Mouse (Mus musculus): ENCODE results near the gene 5330417C22Rik.
"Not testable (repeated sequence)": the region's sequence is repeated elsewhere in the genome, so short reads cannot be mapped to it uniquely, and the experiment has no call there.

The 5330417C22Rik gene

GRCm38 (mm10) chr3:108536517-108537260 is at the start of gene 5330417C22Rik:
Gene 5330417C22Rik (minus strand): TSS chr3:108536536.
- DNase-seq = peak; percentile 58 to 67

- no peak for DNase-seq
Measured at GRCm38 (mm10) chr3:108584580-108584979, 48.2 kb upstream of the 5330417C22Rik start.

- DNase-seq = no peak
Measured at GRCm38 (mm10) chr3:108574018-108574417, 37.7 kb upstream of the 5330417C22Rik start.

DNA sequence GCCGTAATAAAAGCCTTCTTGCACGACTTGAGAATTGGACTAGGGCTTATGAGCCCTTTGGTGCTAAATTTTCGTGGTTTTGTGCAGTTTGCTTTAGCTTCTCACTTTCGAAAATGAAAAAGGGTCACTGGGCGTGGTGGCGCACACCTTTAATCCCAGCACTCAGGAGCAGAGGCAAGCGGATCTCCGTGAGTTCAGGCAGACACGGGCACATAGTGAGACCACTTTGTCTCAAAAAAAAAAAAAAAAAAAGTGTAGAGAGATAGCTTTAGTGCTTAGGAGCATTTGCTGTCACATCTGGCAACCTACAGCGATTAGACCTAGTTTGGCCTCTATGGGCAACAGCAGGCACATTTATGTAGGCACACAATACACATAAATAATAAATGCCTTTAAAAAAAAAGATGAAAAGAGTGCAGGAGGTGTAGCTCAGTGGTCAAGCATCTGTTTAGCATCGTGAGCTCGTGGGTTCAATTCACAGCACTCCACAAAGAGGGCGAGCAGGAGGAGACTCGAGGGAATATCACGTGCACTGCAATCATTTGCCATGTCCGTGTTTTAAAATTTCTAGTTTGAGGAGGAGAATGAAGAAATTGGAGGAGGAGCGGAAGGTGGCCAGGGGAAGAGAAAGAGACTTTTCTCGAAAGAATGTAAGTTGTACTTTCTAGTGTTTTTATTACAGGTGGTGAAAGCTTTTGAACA is 36.1 kb upstream of the 5330417C22Rik start:
- no peak for DNase-seq

DNA sequence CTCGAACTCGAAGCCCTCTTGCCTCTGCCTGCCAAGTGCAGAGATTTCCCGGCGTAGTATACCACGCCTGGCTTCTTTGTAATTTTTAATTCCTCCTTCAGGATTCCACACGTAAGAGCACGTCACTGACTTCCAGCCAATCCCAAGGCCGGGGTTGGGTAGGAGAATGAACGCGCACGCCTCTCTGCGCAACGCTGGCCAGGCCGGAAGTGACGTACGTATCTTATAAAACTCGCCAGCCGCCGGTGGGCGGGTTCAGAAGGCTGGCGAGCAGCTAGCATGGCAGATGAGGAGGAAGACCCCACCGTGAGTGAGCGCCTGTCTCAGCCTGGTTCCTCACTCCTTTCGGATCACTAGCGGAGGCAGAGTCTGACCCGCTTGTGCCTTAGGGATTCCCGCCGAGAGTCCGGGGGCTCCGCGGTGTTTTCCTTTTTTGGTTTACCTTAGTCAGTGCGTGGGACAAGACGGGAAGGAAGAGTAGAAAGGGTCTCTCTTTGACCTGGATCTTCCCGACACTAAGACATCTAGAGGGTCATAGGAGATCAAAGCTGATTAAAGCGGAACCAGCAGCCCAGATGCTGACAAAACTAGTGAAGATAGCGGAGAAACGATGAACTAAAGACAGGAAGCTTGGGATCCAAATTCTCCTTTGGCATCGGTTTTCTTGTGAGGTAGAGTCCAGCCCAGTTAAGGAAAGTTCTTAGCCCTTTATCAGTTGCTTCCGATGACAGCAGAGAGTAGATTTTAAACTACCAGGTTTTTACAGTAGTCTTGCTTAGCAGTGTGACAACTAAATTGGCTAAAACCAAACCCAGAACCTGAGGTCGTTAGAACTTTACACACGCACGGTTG is 35.3 kb upstream of the 5330417C22Rik start, which contains the start of gene Taf13:
Taf13 (plus strand) TSS at position 256 of the 852 bp plus-strand sequence.
- peak; percentile 97 for DNase-seq

GRCm38 (mm10) chr3:108570813-108571212 is 34.5 kb upstream of the 5330417C22Rik start:
- DNase-seq = no peak

GRCm38 (mm10) chr3:108569636-108570035 is 33.3 kb upstream of the 5330417C22Rik start:
- not testable (repeated sequence) for DNase-seq

DNA sequence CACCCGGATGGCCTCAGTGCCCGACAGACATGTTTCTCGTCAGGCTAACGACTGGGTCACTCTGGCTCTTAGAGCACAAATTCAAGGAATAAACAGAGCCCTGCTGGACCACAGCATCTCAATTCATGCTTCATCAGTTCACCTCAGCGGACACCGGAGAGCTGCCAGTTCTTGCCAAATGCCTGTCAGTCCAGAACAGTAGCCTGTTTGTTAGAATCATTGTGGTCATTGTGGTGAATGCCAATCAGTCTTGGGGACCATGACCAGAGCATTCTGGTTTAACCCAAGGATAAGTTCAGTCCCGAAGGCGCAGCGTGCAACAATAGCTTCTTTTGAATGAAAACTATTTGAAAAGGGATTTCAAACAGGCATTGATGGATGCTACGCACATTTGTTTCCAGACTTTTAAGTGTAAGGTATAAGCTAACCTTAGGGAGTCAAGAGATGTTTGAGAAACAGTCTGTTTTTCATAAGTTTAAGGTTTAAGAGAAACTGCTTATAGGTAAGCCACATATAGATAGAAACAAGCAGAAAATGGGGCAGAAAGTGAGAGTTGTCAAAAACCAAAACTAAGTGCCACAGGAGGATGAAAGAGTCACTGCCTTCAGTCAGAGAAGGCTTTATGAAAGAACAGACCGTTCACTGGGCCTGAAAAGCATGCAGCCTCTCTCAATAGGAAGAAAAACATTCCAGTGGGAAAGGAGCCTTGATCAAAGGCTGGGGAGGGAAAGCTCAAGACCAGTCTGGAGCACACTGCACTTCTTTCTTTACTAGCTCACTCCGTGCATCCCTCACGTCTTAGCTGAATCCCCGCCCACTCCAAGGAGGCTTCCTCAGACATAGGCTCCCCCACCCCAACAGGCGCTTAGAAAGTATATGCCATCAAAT is 31.9 kb upstream of the 5330417C22Rik start:
- DNase-seq = no peak

GRCm38 (mm10) chr3:108563309-108563708 is 27.0 kb upstream of the 5330417C22Rik start:
- peak; percentile 82 to 91 for DNase-seq

GRCm38 (mm10) chr3:108562777-108563271 is 26.5 kb upstream of the 5330417C22Rik start:
- DNase-seq = peak in 1 of 2 experiments; percentile 53

- peak; percentile 97 to 98 for DNase-seq
Measured at GRCm38 (mm10) chr3:108562133-108562730, 25.9 kb upstream of the 5330417C22Rik start, which contains the start of gene Tmem167b. Gene Tmem167b (minus strand): TSS chr3:108562466.

DNA sequence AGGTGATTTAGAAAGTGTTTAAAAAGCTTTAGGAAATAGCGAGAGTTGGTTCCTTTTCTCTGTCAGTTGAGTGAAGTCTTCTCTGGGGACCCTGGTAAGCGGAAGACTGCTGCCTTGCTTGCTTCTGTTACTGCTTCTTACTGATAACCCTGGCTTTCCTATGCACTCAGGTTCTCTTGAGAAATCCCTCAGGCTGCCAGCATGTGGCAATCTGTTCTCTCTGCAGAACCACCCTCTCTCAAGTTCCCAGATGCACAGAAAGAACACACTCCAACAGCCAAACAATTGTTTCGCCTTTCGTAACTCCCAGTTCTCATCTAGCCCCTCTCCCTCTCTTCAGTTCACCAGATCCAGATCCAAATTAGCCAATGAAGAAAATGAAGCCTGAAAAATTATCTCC is 21.6 kb upstream of the 5330417C22Rik start:
- no peak for DNase-seq

DNA sequence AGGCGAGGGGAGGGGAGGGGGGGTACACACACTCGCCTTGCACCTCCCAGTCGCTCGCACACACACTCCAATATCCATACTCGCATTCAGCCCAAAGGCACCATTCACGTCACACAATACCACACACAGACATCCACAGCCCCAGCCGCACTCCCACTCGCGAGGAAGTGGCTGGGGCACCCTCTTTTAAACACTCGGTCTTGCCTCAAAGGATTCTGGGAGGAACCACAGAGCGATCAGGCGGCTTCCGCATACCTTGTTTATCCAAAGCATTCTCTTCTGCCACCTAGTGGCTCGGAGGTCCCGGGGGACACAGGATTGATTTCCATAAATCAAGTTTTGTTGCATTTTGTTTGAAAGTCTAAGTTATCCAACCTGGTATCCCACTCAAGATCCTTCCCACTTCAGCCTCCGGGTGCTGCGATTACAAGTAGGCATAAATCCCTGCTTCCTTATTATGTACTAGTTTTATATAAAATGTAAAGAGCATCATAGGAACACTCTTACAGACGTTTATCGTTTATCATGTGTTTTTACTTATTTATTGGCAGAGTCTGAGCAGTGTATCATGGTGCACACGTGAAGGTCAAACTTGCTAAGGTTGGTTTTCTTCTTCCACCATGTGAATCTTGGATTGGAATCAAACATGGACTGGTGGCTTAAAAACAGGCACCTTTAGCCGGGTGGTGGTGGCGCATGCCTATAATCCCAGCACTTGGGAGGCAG is 18.4 kb upstream of the 5330417C22Rik start:
- DNase-seq = peak; percentile 92 to 95

DNA sequence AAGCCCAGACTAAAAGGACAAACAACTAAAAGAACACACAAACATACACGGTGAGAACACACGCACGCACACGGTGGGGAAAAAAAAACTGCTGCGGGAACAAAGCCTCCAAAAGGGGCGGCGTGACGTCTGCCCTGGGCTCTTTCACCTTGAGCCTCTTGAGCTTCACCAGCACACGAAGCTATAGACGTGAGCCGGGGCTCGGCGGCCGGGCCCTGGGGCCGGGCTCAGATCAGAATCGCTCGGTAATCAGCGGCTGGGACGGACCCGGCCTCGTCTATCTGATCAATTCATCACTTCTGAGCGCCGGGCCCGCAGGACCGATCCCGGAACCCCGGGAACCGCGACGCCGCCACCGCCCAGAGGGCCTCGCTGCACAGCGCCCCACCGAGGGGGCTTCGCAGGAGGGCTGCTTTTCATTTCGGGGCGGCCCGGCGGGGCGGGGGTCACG is 17.8 kb upstream of the 5330417C22Rik start:
- no peak for DNase-seq

DNA sequence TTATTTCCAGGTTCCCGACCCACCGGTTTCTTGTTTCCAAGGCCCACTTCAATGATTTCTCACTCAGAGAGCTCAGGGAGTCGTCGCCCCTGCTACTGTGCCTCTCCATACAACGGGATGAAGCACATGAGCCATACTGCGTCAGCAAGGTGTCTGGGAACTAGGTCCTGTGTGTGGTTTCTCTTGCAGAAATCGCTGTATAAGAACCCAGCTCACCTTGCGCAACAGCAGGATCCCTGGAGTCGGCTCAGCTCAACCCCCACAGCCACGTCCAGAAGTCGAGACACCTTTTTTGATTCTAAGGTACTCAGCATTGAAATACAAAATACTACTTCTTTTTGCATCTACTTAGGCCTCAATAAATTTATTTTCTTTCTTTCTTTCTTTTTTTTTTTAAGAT is 6.0 kb upstream of the 5330417C22Rik start:
- DNase-seq = no peak

DNA sequence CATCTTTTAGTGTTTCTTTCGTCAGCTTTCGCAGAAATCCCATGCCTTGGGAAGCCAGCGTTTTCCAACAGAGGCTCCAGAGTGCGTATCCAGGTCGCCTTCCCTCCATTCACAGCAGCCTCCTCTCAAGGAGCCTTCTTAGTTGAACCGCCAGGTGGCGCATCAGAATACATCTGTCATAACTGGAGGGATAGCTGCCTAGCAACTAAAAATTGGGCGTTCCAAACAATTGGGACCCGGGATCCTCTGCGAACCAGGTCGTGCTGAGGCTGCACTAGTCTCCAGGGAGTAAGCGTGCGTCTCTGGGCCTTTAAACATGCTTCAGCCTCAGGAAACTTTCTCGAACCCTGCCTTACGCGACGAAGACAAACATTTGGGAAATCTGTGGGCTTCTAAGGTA is 967 bp upstream of the 5330417C22Rik start:
- DNase-seq = peak; percentile 83 to 91

DNA sequence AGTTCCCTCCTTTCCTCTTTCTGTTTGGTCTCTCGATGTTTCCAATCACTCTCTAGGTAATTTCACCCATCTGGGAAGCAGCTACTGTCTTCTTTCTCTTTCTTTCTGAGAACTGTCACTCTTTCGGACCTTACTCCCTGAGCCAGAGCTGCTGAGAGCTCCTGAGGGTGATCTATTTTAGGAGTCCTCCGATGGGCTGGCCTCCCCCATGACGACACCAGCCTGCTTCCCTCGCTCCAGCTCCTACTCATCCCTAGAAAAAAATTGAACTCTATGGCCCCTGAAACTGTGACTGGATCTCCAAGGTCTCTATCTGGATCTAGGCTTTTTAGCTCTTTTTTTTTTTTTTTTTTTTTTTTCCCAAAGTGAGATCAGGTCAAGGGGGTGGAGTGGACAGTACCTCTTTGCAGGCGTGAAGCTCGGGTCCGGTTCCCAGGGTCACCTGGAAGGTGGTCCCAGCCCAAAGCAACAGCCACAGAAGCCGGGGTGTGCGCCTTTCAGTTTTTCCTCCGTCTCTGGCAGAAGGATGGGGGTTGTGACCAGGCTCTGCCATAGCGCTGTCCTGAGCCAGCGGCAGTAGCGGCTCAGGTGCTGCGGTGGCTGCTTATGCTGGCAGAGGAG is 330 bp downstream of the 5330417C22Rik start:
- no peak for DNase-seq

DNA sequence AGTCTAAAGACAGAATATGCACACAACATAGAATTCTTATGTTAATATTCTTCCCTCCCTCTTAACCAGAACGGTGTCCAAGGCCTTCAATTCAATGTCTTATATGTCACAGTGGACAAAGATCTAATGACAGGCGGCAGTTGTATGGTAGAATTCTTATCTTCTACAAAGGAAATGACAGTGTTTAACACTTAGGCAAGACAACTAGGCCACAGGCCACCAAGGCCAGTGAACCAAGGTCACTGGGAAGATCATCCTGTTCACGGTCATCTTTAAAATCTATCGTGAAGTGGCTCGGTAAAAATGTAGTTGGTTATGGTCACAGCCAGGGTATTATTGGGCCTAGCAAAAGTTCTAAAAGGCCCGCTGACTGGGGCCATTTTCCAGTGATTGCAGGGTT is 2.4 kb downstream of the 5330417C22Rik start, which contains the start of gene 1700013F07Rik:
1700013F07Rik (plus strand) TSS at position 200 of the 400 bp plus-strand sequence.
- no peak for DNase-seq

GRCm38 (mm10) chr3:108533114-108533885 is 3.0 kb downstream of the 5330417C22Rik start:
- DNase-seq = peak; percentile 32 to 66
